Mouse (Mus musculus) urinary bladder, postnatal 10 days (tissue): Measurements from ENCODE around the gene Txndc15.

Experiments
- DNase-seq: peaks from one replicate; pipeline ENCODE4 v3.0.0; 2022; ENCODE audit warnings: low spot score

The Txndc15 gene

DNA sequence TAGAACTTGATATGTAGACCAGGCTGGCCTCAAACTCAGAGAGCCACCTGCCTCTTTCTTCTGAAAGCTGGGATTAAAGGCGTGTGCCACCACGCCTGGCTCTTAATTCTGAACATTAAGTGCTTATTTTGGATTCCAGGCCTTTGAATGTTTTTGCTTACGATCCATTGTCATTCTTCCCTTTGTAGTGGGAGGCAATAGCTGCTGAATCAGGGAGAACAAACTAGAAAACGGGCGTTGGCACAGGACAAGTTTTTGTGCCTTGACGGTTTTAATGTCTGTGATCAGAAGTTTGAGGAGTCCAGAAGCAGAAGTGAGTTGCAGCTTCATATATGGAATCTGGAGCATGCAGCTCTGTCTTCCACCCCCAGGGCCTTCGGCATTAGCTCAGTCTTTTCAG, 16.3 kb downstream of the Txndc15 start:
- DNase-seq = no peak

DNA sequence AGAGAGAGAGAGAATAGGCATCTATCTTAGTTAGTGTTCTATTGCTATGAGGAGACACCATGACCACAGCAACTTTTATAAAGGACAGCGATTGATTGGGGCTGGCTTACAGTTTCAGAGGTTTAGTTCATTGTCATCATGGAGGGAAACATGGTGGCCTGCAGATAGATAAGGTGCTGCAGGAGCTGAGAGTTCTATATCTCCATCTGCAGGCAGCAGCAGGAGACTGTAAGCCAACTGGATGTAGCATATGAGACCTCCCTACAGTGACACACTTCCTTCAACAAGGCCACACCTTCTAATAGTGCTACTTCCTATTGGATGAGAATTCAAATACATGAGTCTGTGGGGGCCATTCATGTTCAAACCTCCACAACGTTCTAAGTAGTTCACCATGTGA, 17.7 kb downstream of the Txndc15 start:
- no peak for DNase-seq

- DNase-seq = no peak
These were observed 19.4 kb downstream of the Txndc15 start for GRCm38 (mm10) chr13:55733628-55734502.

DNA sequence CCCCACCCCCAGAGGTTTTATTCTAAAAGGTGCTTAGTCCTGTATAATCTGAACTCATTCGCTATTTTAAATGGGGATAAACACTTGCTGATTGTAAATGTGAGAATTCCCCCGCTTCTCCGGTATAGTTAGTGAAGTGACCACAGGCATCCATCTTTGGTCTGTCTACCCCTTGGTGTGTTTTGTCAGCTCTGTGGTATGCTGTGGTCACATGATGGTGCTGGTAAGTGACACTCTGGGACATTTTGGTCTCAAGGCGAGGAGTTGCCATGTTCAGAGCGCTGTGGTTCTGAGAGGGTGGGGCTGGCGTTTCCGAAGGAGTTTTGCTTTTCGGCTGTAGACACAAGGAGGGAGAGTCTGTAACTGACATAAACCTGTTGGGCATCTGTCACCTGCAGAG, 23.4 kb downstream of the Txndc15 start:
- no peak for DNase-seq

DNA sequence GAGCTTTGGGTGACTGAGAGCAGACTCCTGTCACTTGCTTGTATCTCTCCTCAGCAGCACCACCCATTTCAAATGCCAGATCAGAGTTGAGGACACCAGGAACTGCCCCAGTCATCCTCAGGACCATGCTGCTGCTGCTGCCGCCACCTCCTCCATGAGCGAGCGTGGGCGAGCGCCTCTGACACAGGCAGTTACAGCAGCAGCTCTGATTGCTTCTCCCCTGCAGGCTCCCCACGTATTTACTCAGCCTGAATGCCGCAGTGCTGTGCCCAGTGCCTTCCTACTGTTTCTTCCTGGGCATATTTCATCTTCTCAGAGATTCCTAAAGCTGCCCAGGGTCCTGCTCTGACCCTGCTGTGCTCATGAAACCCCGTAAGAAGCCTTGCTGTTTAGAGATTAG, 27.9 kb downstream of the Txndc15 start:
- DNase-seq = no peak

- DNase-seq = no peak
These were observed 39.9 kb downstream of the Txndc15 start for GRCm38 (mm10) chr13:55754380-55754779.

DNA sequence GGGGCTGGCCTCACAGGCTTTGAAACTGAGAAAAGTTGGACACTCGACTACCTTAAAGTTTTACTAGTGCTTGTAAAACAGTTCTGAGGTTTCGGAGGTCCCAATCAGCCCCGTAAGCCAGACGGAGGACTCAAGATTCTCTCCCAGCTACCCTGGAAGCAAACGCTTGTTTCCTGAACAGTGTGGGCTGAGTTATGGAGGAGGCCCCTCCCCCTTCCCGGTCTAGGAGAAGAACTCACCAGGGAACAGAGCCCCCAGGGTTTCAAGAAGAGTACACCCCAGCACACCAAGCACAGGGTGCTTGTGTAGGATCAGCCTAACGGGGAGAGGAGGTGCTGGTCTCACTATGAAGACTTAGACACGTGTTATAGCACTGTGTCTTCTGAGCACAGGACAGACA, 42.3 kb downstream of the Txndc15 start:
- DNase-seq = no peak

GRCm38 (mm10) chr13:55757645-55758044, 43.2 kb downstream of the Txndc15 start:
- DNase-seq = no peak

DNA sequence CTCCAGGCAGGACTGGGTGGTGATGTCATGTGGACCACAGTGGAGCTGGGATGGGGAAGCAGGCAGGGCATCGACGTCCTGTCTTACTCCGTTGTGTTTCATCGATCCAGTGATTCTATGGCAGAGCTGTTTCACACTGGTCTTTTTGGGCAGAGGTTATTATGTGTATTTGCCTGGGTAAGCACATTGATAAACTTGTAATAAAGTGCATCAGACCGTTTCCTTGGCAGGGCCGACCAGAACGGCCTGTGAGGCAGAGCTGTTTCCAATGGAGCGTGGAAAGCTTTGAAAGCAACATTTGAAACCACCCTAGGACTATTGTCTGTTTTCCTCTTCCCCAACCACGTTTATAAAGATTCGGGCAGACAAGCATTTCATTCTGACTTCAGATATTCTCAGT, 46.1 kb downstream of the Txndc15 start:
- no peak for DNase-seq

GRCm38 (mm10) chr13:55761486-55761885, 47.0 kb downstream of the Txndc15 start:
- DNase-seq = no peak

- no peak for DNase-seq
These were observed 59.9 kb downstream of the Txndc15 start for GRCm38 (mm10) chr13:55774352-55774751.

GRCm38 (mm10) chr13:55775056-55775455, 60.6 kb downstream of the Txndc15 start:
- no peak for DNase-seq
